Mouse (Mus musculus) macrophage (primary cell): ENCODE measurements around the gene Plpp7. TPM values are rescaled to one million over a fixed set of nuclear protein-coding genes. Genes with fewer than 3 reads are reported as not detected.

Source experiments
- H3K27ac ChIP-seq: fragments of 350-480 bp; formaldehyde crosslinking; 2 replicates; pipeline ENCODE4 v1.9.0; 2021
- H3K36me3 ChIP-seq: fragments of 350-480 bp; formaldehyde crosslinking; 2 replicates; pipeline ENCODE4 v1.9.0; 2021; ENCODE audit errors: inconsistent target
- H3K4me3 ChIP-seq: fragments of 350-480 bp; formaldehyde crosslinking; 2 replicates; pipeline ENCODE4 v1.9.0; 2021; ENCODE audit errors: inconsistent target
- H3K79me2 ChIP-seq: fragments of 350-480 bp; formaldehyde crosslinking; 2 replicates; pipeline ENCODE4 v1.9.0; 2021; ENCODE audit errors: inconsistent target
- WGBS: methylation state at CpG from one replicate; pipeline ENCODE4 v1.1.7; 2026; ENCODE audit warnings: inconsistent platforms; ENCODE audit not compliant: missing documents; 5-methylcytosine and 5-hydroxymethylcytosine counted together
- polyA plus RNA-seq: library from polyadenylated mRNA; stranded (reverse); fragments of 250-400 nt; gene quantifications from 3 replicates; pipeline ENCODE4 v1.2.4, GENCODE M21; 2018; ENCODE audit warnings: inconsistent platforms

Plpp7 gene
- polyA plus RNA-seq, 1 experiment from 2014 or later = 0.75 TPM

GRCm38 (mm10) chr2:32061722-32062505 lies 33.4 kb upstream of the Plpp7 start:
- Histone ChIP-seq H3K79me2 (no peaks in the 10 kb centered on the region), H3K36me3 (0 out of 2 replicates have a peak, but pooled peaks cover 1% of the 10 kb centered on the region), H3K27ac (no peak overlapping the region), H3K4me3 (no peak overlapping the region)
- 57% methylated on average over 12 of the region's 12 CpGs for WGBS

GRCm38 (mm10) chr2:32062626-32063410 lies 32.5 kb upstream of the Plpp7 start:
- WGBS = 67% methylated on average over 15 of the region's 15 CpGs
- H3K27ac ChIP-seq = no peak overlapping the region
- H3K36me3 ChIP-seq = peaks cover 11% of the 10 kb centered on the region; the same call in 1 of the 2 replicates

GRCm38 (mm10) chr2:32063451-32064151 lies 31.7 kb upstream of the Plpp7 start:
- no peak overlapping the region for H3K27ac ChIP-seq
- 77% methylated on average over 7 of the region's 7 CpGs for WGBS

More at GRCm38 (mm10) chr2:32062626-32063410, 32.5 kb upstream of the Plpp7 start:
- no peak overlapping the region for H3K4me3 ChIP-seq
- H3K79me2 ChIP-seq = no peaks in the 10 kb centered on the region; the same call in 1 of the 2 replicates

GRCm38 (mm10) chr2:32064913-32065312 lies 30.4 kb upstream of the Plpp7 start:
- Histone ChIP-seq H3K36me3 (peaks cover 24% of the 10 kb centered on the region; the same call in 1 of the 2 replicates), H3K79me2 (peaks cover 12% of the 10 kb centered on the region; the same call in 1 of the 2 replicates), H3K4me3 (no peak overlapping the region), H3K27ac (no peak overlapping the region)
- WGBS = 42% methylated on average over 11 of the region's 13 CpGs

More at GRCm38 (mm10) chr2:32063451-32064151, 31.7 kb upstream of the Plpp7 start:
- peaks cover 18% of the 10 kb centered on the region; the same call in 1 of the 2 replicates for H3K36me3 ChIP-seq
- peaks cover 4% of the 10 kb centered on the region; the same call in 1 of the 2 replicates for H3K79me2 ChIP-seq
- no peak overlapping the region for H3K4me3 ChIP-seq

GRCm38 (mm10) chr2:32065371-32065791 lies 29.9 kb upstream of the Plpp7 start:
- peaks cover 24% of the 10 kb centered on the region; the same call in 1 of the 2 replicates for H3K36me3 ChIP-seq
- no peak overlapping the region for H3K4me3 ChIP-seq
- no peak overlapping the region for H3K27ac ChIP-seq
- peaks cover 17% of the 10 kb centered on the region; the same call in 1 of the 2 replicates for H3K79me2 ChIP-seq
- 66% methylated on average over 5 of the region's 5 CpGs for WGBS

- Histone ChIP-seq H3K27ac (no peak overlapping the region), H3K4me3 (no peak overlapping the region), H3K79me2 (peaks cover 23% of the 10 kb centered on the region), H3K36me3 (peaks cover 24% of the 10 kb centered on the region; the same call in 1 of the 2 replicates)
- 90% methylated on average over 4 of the region's 4 CpGs for WGBS
Measured at GRCm38 (mm10) chr2:32066005-32066404, 29.3 kb upstream of the Plpp7 start.

GRCm38 (mm10) chr2:32068811-32069607 lies 26.3 kb upstream of the Plpp7 start:
- 95% methylated on average over 26 of the region's 31 CpGs for WGBS
- Histone ChIP-seq H3K79me2 (peaks cover 53% of the 10 kb centered on the region), H3K27ac (no peak overlapping the region), H3K4me3 (no peak overlapping the region), H3K36me3 (peaks cover 24% of the 10 kb centered on the region; the same call in 1 of the 2 replicates)

- Histone ChIP-seq H3K36me3 (peaks cover 24% of the 10 kb centered on the region; the same call in 1 of the 2 replicates), H3K4me3 (no peak overlapping the region), H3K79me2 (peaks cover 71% of the 10 kb centered on the region), H3K27ac (no peak overlapping the region)
- WGBS = 97% methylated on average over 8 of the region's 10 CpGs
Measured at GRCm38 (mm10) chr2:32070747-32071146, 24.6 kb upstream of the Plpp7 start.

GRCm38 (mm10) chr2:32074404-32074803 lies 20.9 kb upstream of the Plpp7 start:
- Histone ChIP-seq H3K79me2 (peaks cover 100% of the 10 kb centered on the region), H3K36me3 (no peaks in the 10 kb centered on the region; the same call in 1 of the 2 replicates), H3K27ac (no peak overlapping the region), H3K4me3 (no peak overlapping the region)
- WGBS = 50% methylated on average over 8 of the region's 8 CpGs

GRCm38 (mm10) chr2:32075368-32075767 lies 20.0 kb upstream of the Plpp7 start:
- WGBS = 89% methylated on average over 4 of the region's 7 CpGs
- Histone ChIP-seq H3K36me3 (no peaks in the 10 kb centered on the region; the same call in 1 of the 2 replicates), H3K27ac (no peak overlapping the region), H3K4me3 (no peak overlapping the region), H3K79me2 (peaks cover 100% of the 10 kb centered on the region)

GRCm38 (mm10) chr2:32077744-32078143 lies 17.6 kb upstream of the Plpp7 start:
- peaks cover 97% of the 10 kb centered on the region for H3K79me2 ChIP-seq
- H3K36me3 ChIP-seq = no peaks in the 10 kb centered on the region; the same call in 1 of the 2 replicates
- 98% methylated on average over 10 of the region's 10 CpGs for WGBS
- 0 out of 2 replicates have a peak overlapping the region, but pooled peaks have one; percentile 49 for H3K27ac ChIP-seq
- no peak overlapping the region for H3K4me3 ChIP-seq

- Histone ChIP-seq H3K27ac (peak overlapping the region; percentile 49), H3K36me3 (no peaks in the 10 kb centered on the region; the same call in 1 of the 2 replicates), H3K79me2 (peaks cover 94% of the 10 kb centered on the region), H3K4me3 (peak overlapping the region; percentile 10; the same call in 1 of the 2 replicates)
- 19% methylated on average over 8 of the region's 8 CpGs for WGBS
Measured at GRCm38 (mm10) chr2:32078522-32078921, 16.8 kb upstream of the Plpp7 start.

- H3K4me3 ChIP-seq = peak overlapping the region; percentile 10; the same call in 1 of the 2 replicates
- no peaks in the 10 kb centered on the region for H3K36me3 ChIP-seq
- WGBS = 96% methylated on average over 14 of the region's 14 CpGs
- peak overlapping the region; percentile 49 for H3K27ac ChIP-seq
- peaks cover 87% of the 10 kb centered on the region for H3K79me2 ChIP-seq
Measured at GRCm38 (mm10) chr2:32079191-32079725, 16.1 kb upstream of the Plpp7 start.
